Mouse (Mus musculus) testis, postnatal 14 days (tissue): ENCODE results near the gene Olfr365.

Experiments
- DNase-seq: peaks from one replicate; pipeline ENCODE4 v3.0.0; 2021; ENCODE audit warnings: low spot score

The Olfr365 gene

GRCm38 (mm10) chr2:37187898-37188297 is at the start of gene Olfr365:
Olfr365 (plus strand) TSS chr2:37188198.
- no peak for DNase-seq

GRCm38 (mm10) chr2:37139022-37139421 is 49.0 kb upstream of the Olfr365 start, which contains the start of gene Olfr364-ps1:
Olfr364-ps1 (plus strand) TSS chr2:37139322.
- DNase-seq: no peak

- DNase-seq: no peak
These were observed 23.3 kb downstream of the Olfr365 start, which contains the start of gene Olfr366 for GRCm38 (mm10) chr2:37211274-37211673. Olfr366 (plus strand) TSS chr2:37211574.
